Mouse (Mus musculus): ENCODE measurements around the gene Il11.
A peak's percentile ranks its signal among the peaks of the same experiment; 100 is the strongest.
"Not testable (repeated sequence)": the region's sequence is repeated elsewhere in the genome, so short reads cannot be mapped to it uniquely, and the experiment has no call there.

The Il11 gene

DNA sequence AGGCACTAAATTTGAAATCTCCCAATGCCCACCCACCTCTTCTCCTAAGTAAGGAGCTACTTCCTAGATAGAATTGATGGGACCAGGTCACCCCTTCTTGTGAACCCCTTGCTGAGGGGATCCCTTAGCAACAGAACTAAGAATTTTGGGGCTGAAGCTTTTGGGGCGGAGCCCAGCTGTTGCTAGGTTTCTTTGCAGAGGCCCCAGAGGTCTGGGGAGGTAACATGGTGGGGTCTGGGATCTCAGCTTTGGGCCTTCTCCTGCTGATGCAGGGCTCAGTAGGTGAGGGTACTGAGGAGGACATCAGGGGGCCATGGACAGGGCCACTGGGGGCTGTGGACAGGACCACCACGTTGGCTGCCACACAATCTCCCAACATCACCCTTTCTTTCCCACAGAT is at the start of gene Il11, which contains the start of gene Tmem190:
Gene Il11 (minus strand): TSS at position 101 of the 400 bp plus-strand sequence.
Gene Tmem190 (plus strand): TSS at position 179 of the 400 bp plus-strand sequence.
- no peak for DNase-seq (ENCODE audit: low read depth, low spot score)

DNA sequence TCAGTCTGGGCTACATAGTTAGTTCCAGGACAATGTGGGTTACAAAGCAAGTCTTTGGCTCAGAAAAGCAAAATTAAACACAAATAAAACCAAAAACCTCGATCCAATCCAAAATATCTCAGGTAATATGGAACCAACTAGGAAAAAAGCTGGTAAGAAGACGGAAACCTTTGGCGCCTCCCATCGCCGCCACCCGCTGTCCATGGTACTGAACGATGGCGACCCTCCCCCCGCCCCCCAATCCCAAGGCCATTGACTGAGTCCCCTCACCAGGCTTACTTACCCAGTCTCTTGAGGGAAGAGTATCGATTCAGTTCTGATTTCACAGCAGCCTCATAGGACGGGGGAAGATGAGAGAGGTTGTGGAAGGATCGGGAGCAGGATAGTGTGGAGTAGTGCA is 47.8 kb upstream of the Il11 start:
- DNase-seq (ENCODE audit: low read depth, low spot score) = no peak

- no peak for DNase-seq (ENCODE audit: low read depth, low spot score)
Measured at GRCm38 (mm10) chr7:4825365-4825764, 42.7 kb upstream of the Il11 start.

- no peak for DNase-seq (ENCODE audit: low read depth, low spot score)
Measured at GRCm38 (mm10) chr7:4822162-4822907, 39.7 kb upstream of the Il11 start.

GRCm38 (mm10) chr7:4821690-4822089 is 39.0 kb upstream of the Il11 start:
- DNase-seq (ENCODE audit: low read depth, low spot score) = no peak

DNA sequence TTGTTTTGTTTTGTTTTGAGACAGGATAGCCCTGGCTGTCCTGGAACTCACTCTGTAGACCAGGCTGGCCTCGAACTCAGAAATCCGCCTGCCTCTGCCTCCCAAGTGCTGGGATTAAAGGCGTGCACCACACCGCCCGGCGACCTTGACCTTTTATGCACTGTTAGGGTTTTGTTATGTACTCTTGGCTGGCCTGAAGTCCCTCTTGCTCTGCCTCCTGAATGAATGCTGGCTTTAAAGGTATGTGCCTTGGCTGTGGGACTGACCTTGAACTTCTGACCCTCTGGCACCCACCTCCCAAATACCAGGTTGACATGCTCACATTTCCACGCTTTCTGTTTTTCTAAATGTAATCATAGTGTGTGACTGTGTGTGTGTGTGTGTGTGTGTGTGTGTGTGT is 38.3 kb upstream of the Il11 start:
- not testable (repeated sequence) for DNase-seq (ENCODE audit: low read depth, low spot score)

DNA sequence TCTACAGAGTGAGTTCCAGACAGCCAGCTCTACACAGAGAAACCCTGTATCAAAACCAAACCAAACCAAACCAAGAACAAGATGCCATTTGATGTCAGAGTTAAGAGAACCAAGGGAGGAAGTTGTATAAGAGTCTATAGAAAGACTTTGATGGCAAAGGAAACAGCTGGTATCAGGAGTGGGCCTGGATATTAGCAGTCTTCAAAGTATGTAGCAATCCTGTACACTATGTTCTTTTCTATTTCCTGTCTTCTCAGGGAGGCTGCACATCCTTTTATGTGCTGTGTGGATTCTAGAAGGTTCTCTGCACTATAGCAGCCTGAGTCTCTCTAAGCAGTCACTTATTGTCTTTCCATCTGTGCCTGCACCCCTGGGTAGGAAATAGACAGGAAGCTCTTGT is 33.9 kb upstream of the Il11 start:
- no peak for DNase-seq (ENCODE audit: low read depth, low spot score)

DNA sequence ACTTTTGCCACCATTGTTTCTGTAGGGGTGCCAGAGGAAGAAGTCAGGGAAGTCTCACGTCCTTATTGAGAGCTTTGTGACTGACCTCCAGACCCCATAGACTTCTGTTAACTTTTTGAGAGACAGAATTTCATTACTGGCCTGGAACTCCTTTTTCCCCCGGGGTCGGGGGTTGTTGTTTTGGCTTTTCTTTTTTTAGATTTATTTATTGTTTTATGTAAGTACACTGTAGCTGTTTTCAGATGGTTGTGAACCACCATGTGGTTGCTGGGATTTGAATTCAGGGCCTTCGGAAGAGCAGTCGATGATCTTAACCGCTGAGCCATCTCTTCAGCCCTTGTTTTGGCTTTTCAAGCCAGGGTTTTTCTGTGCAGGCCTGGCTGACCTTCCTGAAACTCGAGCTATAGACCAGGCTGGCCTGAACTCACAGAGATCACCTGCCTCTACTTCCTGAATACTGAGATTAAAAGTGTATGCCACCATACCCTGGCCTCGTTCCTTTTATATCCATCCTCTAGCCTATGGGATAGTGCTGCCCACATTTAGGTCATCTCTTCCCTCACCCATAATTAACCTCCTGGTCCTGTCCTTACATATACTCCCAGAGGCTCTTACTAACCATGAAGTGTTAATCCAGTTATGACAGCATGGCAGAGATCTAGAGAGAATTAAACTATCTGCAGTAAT is 30.6 kb upstream of the Il11 start:
- DNase-seq (ENCODE audit: low read depth, low spot score) = no peak

GRCm38 (mm10) chr7:4812303-4813104 is 29.8 kb upstream of the Il11 start, which contains the start of gene Ube2s:
Gene Ube2s, minus strand, starts transcription at chr7:4812590.
- DNase-seq (ENCODE audit: low read depth, low spot score) = peak; percentile 100

DNA sequence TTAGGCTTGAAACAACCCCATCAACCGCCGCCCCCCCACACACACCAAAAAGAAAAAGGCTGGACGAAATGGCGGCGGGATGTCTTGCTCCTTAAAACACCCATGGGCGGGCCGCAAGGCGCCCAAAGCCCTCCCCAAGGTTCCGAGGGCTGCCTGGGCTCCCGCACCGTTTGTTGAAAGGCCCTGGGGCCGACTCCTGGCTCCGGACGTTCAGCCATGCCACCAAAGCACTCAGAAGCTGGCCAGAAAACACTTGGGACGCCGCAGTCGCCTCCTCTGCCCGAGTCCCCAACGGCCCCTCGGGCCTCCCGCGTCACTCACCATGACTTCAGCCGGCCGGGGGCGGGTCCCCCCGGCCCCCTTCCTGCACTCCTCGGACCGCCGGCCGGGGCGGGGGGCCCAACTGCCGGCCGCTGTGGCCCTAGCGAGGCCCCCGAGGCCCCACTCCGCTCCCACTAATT is 29.2 kb upstream of the Il11 start:
- no peak for DNase-seq (ENCODE audit: low read depth, low spot score)

DNA sequence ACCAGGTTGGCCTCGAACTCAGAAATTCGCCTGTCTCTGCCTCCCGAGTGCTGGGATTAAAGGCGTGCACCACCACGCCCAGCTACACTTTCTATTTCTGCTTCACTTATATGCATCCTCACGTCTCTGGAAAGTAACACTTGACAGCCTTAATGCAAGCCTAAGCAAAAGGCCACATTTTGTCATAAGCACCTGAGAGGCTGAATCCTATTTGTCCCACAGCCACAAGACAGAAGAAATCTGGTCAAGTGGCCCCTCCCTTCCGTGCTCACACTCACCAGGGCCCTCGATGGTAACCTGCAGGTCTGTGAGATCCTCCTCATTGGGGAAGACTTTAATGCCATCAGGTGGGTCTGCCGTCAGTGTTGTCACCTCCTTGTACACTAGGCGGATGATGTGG is 28.5 kb upstream of the Il11 start:
- not testable (repeated sequence) for DNase-seq (ENCODE audit: low read depth, low spot score)

DNA sequence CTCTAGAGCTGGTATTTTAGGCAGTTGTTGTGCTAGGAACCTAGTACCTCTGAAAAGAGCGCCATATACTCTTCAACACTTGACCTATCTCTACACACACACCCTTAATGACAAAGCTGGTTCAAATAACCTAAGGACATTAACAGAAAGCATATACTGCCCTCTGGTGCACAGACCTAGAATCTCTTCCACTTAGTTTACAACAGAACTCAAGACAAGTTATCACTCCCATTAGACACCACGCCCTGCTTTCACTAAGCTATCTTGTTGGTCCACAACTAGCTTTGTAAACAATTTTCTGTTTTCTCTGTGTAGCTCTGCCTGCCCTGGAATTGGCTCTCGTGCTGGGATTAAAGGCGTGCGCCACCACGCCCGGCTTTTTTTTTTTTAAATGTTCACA is 24.1 kb upstream of the Il11 start:
- DNase-seq (ENCODE audit: low read depth, low spot score) = peak; percentile 76

DNA sequence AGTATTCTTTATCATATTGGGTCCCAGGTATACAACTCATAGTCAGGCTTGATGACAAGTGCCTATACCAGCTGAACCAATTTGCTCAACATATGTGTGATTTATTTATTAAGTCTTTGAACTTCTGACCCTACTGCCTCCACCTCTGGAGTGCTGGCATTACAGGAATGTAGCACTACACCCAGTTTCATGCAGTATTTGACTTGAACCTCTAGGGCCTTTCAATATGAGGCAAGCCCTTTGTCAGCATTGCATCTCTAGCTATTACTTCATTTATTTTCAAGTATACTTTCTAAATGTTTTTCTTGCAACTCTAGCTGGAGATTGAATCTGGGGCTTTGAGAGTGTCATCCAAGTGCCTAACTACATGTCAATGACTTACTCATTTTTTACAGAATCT is 19.6 kb upstream of the Il11 start:
- no peak for DNase-seq (ENCODE audit: low read depth, low spot score)

GRCm38 (mm10) chr7:4795767-4796433 is 13.2 kb upstream of the Il11 start:
- DNase-seq (ENCODE audit: low read depth, low spot score) = peak; percentile 79

DNA sequence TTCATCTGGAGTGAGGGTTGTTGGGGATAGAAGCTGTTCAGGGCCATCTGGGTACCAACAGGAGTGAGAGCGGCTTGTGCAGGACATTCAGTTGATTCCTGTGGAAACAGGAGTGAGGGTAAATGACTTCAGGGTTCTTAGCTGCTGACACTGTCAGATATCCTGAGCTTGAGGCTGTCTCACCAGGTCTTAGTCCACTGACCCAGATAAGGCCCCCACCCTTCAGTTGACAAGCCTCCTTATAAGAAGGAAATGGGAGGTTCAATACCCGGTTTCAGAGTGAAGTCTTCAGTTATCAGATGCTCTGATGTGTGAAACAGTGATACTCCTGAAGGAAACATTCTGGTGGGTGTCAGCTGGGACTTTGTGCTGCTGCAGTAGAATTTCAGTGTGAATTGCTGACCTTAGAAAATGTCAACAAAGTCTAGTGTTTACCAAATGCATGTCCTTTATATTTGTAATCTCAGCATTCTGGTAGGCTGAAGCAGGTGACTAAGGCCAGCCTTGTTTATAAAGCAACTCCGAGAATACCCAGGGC is 12.0 kb upstream of the Il11 start:
- DNase-seq (ENCODE audit: low read depth, low spot score) = no peak

- no peak for DNase-seq (ENCODE audit: low read depth, low spot score)
Measured at GRCm38 (mm10) chr7:4793674-4794073, 11.0 kb upstream of the Il11 start.

GRCm38 (mm10) chr7:4793248-4793647 is 10.6 kb upstream of the Il11 start:
- not testable (repeated sequence) for DNase-seq (ENCODE audit: low read depth, low spot score)

GRCm38 (mm10) chr7:4792278-4793212 is 9.9 kb upstream of the Il11 start, which contains the start of gene Rpl28:
Gene Rpl28, plus strand, starts transcription at chr7:4792874.
- DNase-seq (ENCODE audit: low read depth, low spot score) = peak; percentile 96

DNA sequence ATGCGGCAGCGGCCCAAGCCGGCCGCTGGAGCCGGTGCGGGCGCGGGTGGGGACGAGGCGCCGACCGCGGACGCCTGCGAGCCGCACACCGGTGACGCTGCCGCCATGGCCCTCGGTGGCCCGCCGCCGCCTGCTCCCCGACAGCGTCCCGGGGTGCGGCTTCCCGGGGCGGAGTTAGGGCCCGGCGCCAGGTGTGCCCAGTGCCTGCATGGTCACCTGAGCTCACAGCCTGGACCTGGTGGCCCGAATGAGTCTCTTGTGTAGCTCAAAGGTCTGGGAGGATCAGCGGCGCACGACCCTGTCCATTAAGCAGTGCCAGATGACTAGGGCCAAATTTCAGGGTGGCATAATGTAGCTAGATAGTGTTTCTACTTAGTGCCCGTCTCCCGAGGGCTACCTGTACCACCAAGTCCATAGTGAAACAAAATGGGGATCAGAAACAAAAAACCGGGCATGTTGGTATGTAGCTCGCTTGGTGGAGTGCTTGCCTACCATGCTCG is 6.8 kb upstream of the Il11 start, which contains the start of gene Tmem238:
Gene Tmem238 (minus strand): TSS at position 221 of the 500 bp plus-strand sequence.
- DNase-seq (ENCODE audit: low read depth, low spot score) = no peak

All from 3T3-L1 (cell line).